Mouse (Mus musculus) frontal cortex, adult (tissue): ENCODE measurements at regions not wholly inside any gene's neighbourhood (a gene's known extent, or its start where the extent isn't known, plus 50 kb on each side); places are given as distances from the start of the nearest gene placed in this dataset.

Experiments
- ATAC-seq: cut with Nextera tagmentation; 2 replicates; pipeline ENCODE4 v1.9.2; 2017; ENCODE audit warnings: mild to moderate bottlenecking, moderate library complexity, mixed read lengths; ENCODE audit not compliant: low TSS enrichment

- no peak for ATAC-seq
Measured at GRCm38 (mm10) chr10:20776640-20777413, 51.9 kb upstream of the Pde7b start.

- ATAC-seq: no peak
Measured at GRCm38 (mm10) chr10:20775731-20776429, 51.0 kb upstream of the Pde7b start.
